Mouse (Mus musculus): ENCODE data around the gene Entpd2. TPM values are rescaled to one million over a fixed set of nuclear protein-coding genes. Genes with fewer than 3 reads are reported as not detected.

Gene Entpd2
- polyA plus RNA-seq, 1 experiment: 19.3 TPM

GRCm38 (mm10) chr2:25428442-25429236 is 33.0 kb downstream of the Entpd2 start, which contains the start of gene Abca2:
Abca2 (plus strand) TSS chr2:25428703.
- DNase-seq (ENCODE audit: extremely low spot score in 1 of 2, low spot score in 1 of 2): peak; percentile 91 to 97

- DNase-seq (ENCODE audit: extremely low spot score in 1 of 2, low spot score in 1 of 2): peak in 1 of 2 experiments; percentile 40
Measured at GRCm38 (mm10) chr2:25429435-25430180, 33.9 kb downstream of the Entpd2 start.

GRCm38 (mm10) chr2:25430395-25431233 is 34.9 kb downstream of the Entpd2 start:
- peak in 1 of 2 experiments; percentile 35 for DNase-seq (ENCODE audit: extremely low spot score in 1 of 2, low spot score in 1 of 2)

GRCm38 (mm10) chr2:25431308-25431855 is 35.7 kb downstream of the Entpd2 start:
- no peak for DNase-seq (ENCODE audit: extremely low spot score in 1 of 2, low spot score in 1 of 2)

GRCm38 (mm10) chr2:25432326-25433098 is 36.8 kb downstream of the Entpd2 start:
- no peak for DNase-seq (ENCODE audit: extremely low spot score in 1 of 2, low spot score in 1 of 2)

- DNase-seq (ENCODE audit: extremely low spot score in 1 of 2, low spot score in 1 of 2): no peak
Measured at GRCm38 (mm10) chr2:25433101-25433500, 37.4 kb downstream of the Entpd2 start.

GRCm38 (mm10) chr2:25434292-25434691 is 38.6 kb downstream of the Entpd2 start:
- no peak for DNase-seq (ENCODE audit: extremely low spot score in 1 of 2, low spot score in 1 of 2)

GRCm38 (mm10) chr2:25436286-25436820 is 40.7 kb downstream of the Entpd2 start:
- no peak for DNase-seq (ENCODE audit: extremely low spot score in 1 of 2, low spot score in 1 of 2)

GRCm38 (mm10) chr2:25441067-25441466 is 45.4 kb downstream of the Entpd2 start:
- no peak for DNase-seq (ENCODE audit: extremely low spot score in 1 of 2, low spot score in 1 of 2)

GRCm38 (mm10) chr2:25442682-25443081 is 47.0 kb downstream of the Entpd2 start:
- DNase-seq (ENCODE audit: extremely low spot score in 1 of 2, low spot score in 1 of 2): no peak

Other genes starting within 250 kb of the Entpd2 start
- gene Nrarp, start 215.1 kb upstream of the Entpd2 start, polyA plus RNA-seq (2012; rRNA removed): 38.7 and 39.1 TPM in 2 replicates
- gene Tor4a, start 199.0 kb upstream of the Entpd2 start, polyA plus RNA-seq (2012; rRNA removed): 2.6 and 3.0 TPM in 2 replicates
- 60.2 and 65.6 TPM in 2 replicates for gene Nelfb, start 184.4 kb upstream of the Entpd2 start, polyA plus RNA-seq (2012; rRNA removed)
- gene Stpg3, start 181.2 kb upstream of the Entpd2 start, polyA plus RNA-seq (2012; rRNA removed): 0.06 and 0.15 TPM in 2 replicates
- 0.16 and 0.19 TPM in 2 replicates for gene Fam166a, start 177.1 kb upstream of the Entpd2 start, polyA plus RNA-seq (2012; rRNA removed)
- gene Tubb4b, start 171.2 kb upstream of the Entpd2 start, polyA plus RNA-seq (2012; rRNA removed): 499 and 548 TPM in 2 replicates
- gene Slc34a3, start 161.5 kb upstream of the Entpd2 start, polyA plus RNA-seq (2012; rRNA removed): 0.08 and 0.15 TPM in 2 replicates
- gene Rnf224, start 159.1 kb upstream of the Entpd2 start, polyA plus RNA-seq (2012; rRNA removed): not detected in 2 replicates
- 248 and 300 TPM in 2 replicates for gene Rnf208, start 153.6 kb upstream of the Entpd2 start, polyA plus RNA-seq (2012; rRNA removed)
- 0.24 and 0.53 TPM in 2 replicates for gene Cysrt1, start 153.4 kb upstream of the Entpd2 start, polyA plus RNA-seq (2012; rRNA removed)
- 15.8 and 16.4 TPM in 2 replicates for gene AL732309.1, start 149.0 kb upstream of the Entpd2 start, polyA plus RNA-seq (2012; rRNA removed)
- gene Tmem203, start 140.4 kb upstream of the Entpd2 start, polyA plus RNA-seq (2012; rRNA removed): 29.8 and 31.1 TPM in 2 replicates
- gene Tprn, start 133.3 kb upstream of the Entpd2 start, polyA plus RNA-seq (2012; rRNA removed): 13.5 and 18.9 TPM in 2 replicates
- 75.4 and 86.0 TPM in 2 replicates for gene Ssna1, start 123.4 kb upstream of the Entpd2 start, polyA plus RNA-seq (2012; rRNA removed)
- 69.9 and 79.0 TPM in 2 replicates for gene Anapc2, start 123.4 kb upstream of the Entpd2 start, polyA plus RNA-seq (2012; rRNA removed)
- not detected in 2 replicates for gene Tmem210, start 107.7 kb upstream of the Entpd2 start, polyA plus RNA-seq (2012; rRNA removed)
- 0.15 TPM in 1 of 2 replicates, not detected in the other for gene Lrrc26, start 106.0 kb upstream of the Entpd2 start, polyA plus RNA-seq (2012; rRNA removed)
- 313 and 325 TPM in 2 replicates for gene Grin1, start 76.7 kb upstream of the Entpd2 start, polyA plus RNA-seq (2012; rRNA removed)
- gene Man1b1, start 63.5 kb upstream of the Entpd2 start, polyA plus RNA-seq (2012; rRNA removed): 31.1 and 31.8 TPM in 2 replicates
- gene Dpp7, start 39.5 kb upstream of the Entpd2 start, polyA plus RNA-seq (2012; rRNA removed): 62.5 and 63.9 TPM in 2 replicates
- 15.0 and 17.9 TPM in 2 replicates for gene Uap1l1, start 30.2 kb upstream of the Entpd2 start, polyA plus RNA-seq (2012; rRNA removed)
- 3.9 and 5.3 TPM in 2 replicates for gene Sapcd2, start 23.6 kb upstream of the Entpd2 start, polyA plus RNA-seq (2012; rRNA removed)
- gene Npdc1, start 3.5 kb downstream of the Entpd2 start, polyA plus RNA-seq (2012; rRNA removed): 383 and 426 TPM in 2 replicates
- gene Fut7, start 27.4 kb downstream of the Entpd2 start, polyA plus RNA-seq (2012; rRNA removed): 0.40 and 0.67 TPM in 2 replicates
- gene Abca2, start 32.8 kb downstream of the Entpd2 start, polyA plus RNA-seq (2012; rRNA removed): 107 TPM in 2 replicates
- 0.42 and 1.4 TPM in 2 replicates for gene Clic3, start 61.0 kb downstream of the Entpd2 start, polyA plus RNA-seq (2012; rRNA removed)
- 110 and 114 TPM in 2 replicates for gene Paxx, start 65.2 kb downstream of the Entpd2 start, polyA plus RNA-seq (2012; rRNA removed)
- 2,136 and 2,926 TPM in 2 replicates for gene Ptgds, start 74.2 kb downstream of the Entpd2 start, polyA plus RNA-seq (2012; rRNA removed)
- not detected in 2 replicates for gene Lcn12, start 98.0 kb downstream of the Entpd2 start, polyA plus RNA-seq (2012; rRNA removed)
- 64.7 and 72.3 TPM in 2 replicates for gene Fbxw5, start 104.9 kb downstream of the Entpd2 start, polyA plus RNA-seq (2012; rRNA removed)
- 2.5 and 2.8 TPM in 2 replicates for gene C8g, start 105.8 kb downstream of the Entpd2 start, polyA plus RNA-seq (2012; rRNA removed)
- 8.1 and 9.1 TPM in 2 replicates for gene Traf2, start 151.1 kb downstream of the Entpd2 start, polyA plus RNA-seq (2012; rRNA removed)
- gene Edf1, start 162.0 kb downstream of the Entpd2 start, polyA plus RNA-seq (2012; rRNA removed): 287 and 289 TPM in 2 replicates
- gene Mamdc4, start 179.0 kb downstream of the Entpd2 start, polyA plus RNA-seq (2012; rRNA removed): 2.1 and 2.5 TPM in 2 replicates
- 134 and 161 TPM in 2 replicates for gene Phpt1, start 179.3 kb downstream of the Entpd2 start, polyA plus RNA-seq (2012; rRNA removed)
- gene Ajm1, start 185.9 kb downstream of the Entpd2 start, polyA plus RNA-seq (2012; rRNA removed): 114 and 122 TPM in 2 replicates
- gene Rabl6, start 212.6 kb downstream of the Entpd2 start, polyA plus RNA-seq (2012; rRNA removed): 130 and 148 TPM in 2 replicates
- gene Ccdc183, start 221.8 kb downstream of the Entpd2 start, polyA plus RNA-seq (2012; rRNA removed): 0.06 TPM in 1 of 2 replicates, not detected in the other
- gene Tmem141, start 226.1 kb downstream of the Entpd2 start, polyA plus RNA-seq (2012; rRNA removed): 66.7 and 72.2 TPM in 2 replicates
- gene Fcna, start 232.2 kb downstream of the Entpd2 start, polyA plus RNA-seq (2012; rRNA removed): 0.17 and 0.28 TPM in 2 replicates

Data from frontal cortex, adult 2 months (tissue).